Mouse (Mus musculus) thymus, adult 2 months (tissue): Measurements from ENCODE around the gene Larp7. TPM values are rescaled to one million over a fixed set of nuclear protein-coding genes. Genes with fewer than 3 reads are reported as not detected.

Experiments
- DNase-seq: peaks from one replicate; pipeline ENCODE4 v3.0.0; 2021
- H3K27ac ChIP-seq: fragments of 200-500 bp; 2 replicates; pipeline ENCODE4 v1.5.1; 2012; ENCODE audit warnings: low read length, control low read depth; ENCODE audit not compliant: control insufficient read depth, insufficient read depth
- H3K27me3 ChIP-seq: fragments of 200-500 bp; 2 replicates; pipeline ENCODE4 v1.6.1; 2012; ENCODE audit warnings: mild to moderate bottlenecking, low read length, moderate library complexity, mixed read lengths; ENCODE audit not compliant: control insufficient read depth, insufficient read depth
- H3K36me3 ChIP-seq: fragments of 200-500 bp; 2 replicates; pipeline ENCODE4 v1.6.1; 2012; ENCODE audit warnings: mild to moderate bottlenecking, low read length, moderate library complexity; ENCODE audit not compliant: control insufficient read depth, insufficient read depth
- H3K4me1 ChIP-seq: fragments of 200-500 bp; replicated peaks from 2 replicates; pipeline ENCODE4 v1.6.1; 2012; ENCODE audit warnings: low read length; ENCODE audit not compliant: control insufficient read depth, insufficient read depth
- H3K4me3 ChIP-seq: fragments of 200-500 bp; 2 replicates; pipeline ENCODE4 v1.5.1; 2012; ENCODE audit warnings: mild to moderate bottlenecking, low read length, control low read depth, moderate library complexity; ENCODE audit not compliant: control insufficient read depth, insufficient read depth
- CTCF ChIP-seq: fragments of 200-500 bp; IDR thresholded peaks from 2 replicates; pipeline ENCODE4 v1.5.1; 2012; ENCODE audit warnings: mild to moderate bottlenecking, control low read depth, low read length, moderate library complexity, borderline replicate concordance; ENCODE audit not compliant: control insufficient read depth, poor library complexity, insufficient read depth; ENCODE audit errors: extremely low read depth
- POLR2A ChIP-seq: fragments of 200-500 bp; IDR thresholded peaks from 2 replicates; pipeline ENCODE4 v1.6.1; 2012; ENCODE audit warnings: mild to moderate bottlenecking, low read length, control low read depth, moderate library complexity; ENCODE audit not compliant: control insufficient read depth, poor library complexity, insufficient read depth; ENCODE audit errors: extremely low read depth
- WGBS: fragments of 180-500 bp; shearing (Covaris S2); methylation state at CpG from one replicate; pipeline ENCODE4 v1.1.7; 2018; 5-methylcytosine and 5-hydroxymethylcytosine counted together
- polyA plus RNA-seq: library from polyadenylated mRNA; depleted of rRNA; stranded (reverse); fragments of >200 nt; gene quantifications from 2 replicates; pipeline ENCODE4 v1.2.3, GENCODE M21; 2012

The Larp7 gene
- polyA plus RNA-seq, 1 experiment: 2.8 TPM

DNA sequence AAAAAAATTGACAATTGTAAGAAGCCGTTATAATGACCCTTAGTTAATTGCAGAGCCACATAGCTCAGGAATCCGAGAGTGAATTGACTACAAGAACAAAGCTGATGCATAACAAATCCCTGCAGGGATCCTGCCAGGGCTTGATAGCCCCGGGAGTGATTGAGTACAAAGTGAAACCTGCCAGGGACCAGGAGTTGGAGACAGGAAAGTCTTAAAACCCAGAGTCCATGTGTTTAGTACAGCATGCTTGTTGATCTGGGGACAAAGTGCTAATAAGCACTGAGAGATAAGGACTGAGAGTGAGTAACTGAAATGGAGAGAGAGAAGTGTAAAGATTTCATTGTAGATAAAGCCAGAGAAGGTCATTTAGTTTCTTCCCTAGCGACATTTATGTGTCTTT, 22.9 kb downstream of the Larp7 start:
- Histone ChIP-seq H3K27me3 (no peaks in the 10 kb centered on the region), H3K4me1 (no peaks in the 10 kb centered on the region), H3K4me3 (no peak overlapping the region), H3K27ac (no peak overlapping the region), H3K36me3 (no peaks in the 10 kb centered on the region)
- TF ChIP-seq POLR2A (no peak), CTCF (no peak)
- WGBS: 52% methylated on average over 4 of the region's 4 CpGs
- no peak for DNase-seq

DNA sequence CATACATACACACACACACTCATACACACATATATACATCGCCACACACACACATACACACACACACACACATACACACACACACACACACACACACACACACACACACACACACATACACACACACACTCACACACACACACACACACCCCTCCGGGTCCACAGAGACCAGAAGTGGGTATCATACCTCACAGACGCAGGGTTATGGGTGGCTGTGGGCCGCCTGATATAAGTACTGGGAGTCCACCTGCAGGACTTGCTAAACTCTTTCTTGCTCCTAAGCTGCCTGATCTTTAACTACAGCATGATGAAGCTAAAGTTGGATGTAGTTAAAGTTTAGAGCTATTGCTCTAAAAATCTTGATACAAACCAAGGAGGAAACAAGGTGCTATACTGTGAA, 23.3 kb downstream of the Larp7 start:
- WGBS: 89% methylated on average over 4 of the region's 4 CpGs
- TF ChIP-seq POLR2A (no peak), CTCF (no peak)
- H3K4me3 ChIP-seq: no peak overlapping the region
- H3K27me3 ChIP-seq: no peaks in the 10 kb centered on the region
- DNase-seq: no peak
- no peaks in the 10 kb centered on the region for H3K36me3 ChIP-seq
- H3K4me1 ChIP-seq: no peaks in the 10 kb centered on the region
- no peak overlapping the region for H3K27ac ChIP-seq

DNA sequence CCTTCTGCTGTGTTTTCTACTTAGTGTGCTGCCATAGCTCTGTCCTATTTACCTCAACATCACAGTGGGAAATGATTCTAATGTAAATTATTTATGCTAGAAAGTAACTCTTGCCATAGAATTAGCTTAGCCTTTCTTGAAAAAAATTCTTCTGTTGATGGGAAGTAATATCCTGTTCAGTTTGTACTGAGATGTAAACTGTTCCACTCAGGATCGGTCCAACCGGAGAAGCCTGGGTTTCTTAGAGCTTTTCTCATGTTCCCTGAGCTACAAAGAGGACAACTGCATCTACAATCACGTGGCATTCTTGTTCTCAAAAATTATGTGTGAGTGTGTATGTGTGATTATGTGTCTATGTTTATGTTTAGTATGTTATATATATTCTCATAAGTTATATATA, 23.9 kb downstream of the Larp7 start:
- no peak for DNase-seq
- no peaks in the 10 kb centered on the region for H3K27me3 ChIP-seq
- no peak overlapping the region for H3K4me3 ChIP-seq
- no peaks in the 10 kb centered on the region for H3K36me3 ChIP-seq
- H3K4me1 ChIP-seq: no peaks in the 10 kb centered on the region
- 98% methylated on average over 3 of the region's 3 CpGs for WGBS
- TF ChIP-seq POLR2A: no peak
- TF ChIP-seq CTCF: no peak
- H3K27ac ChIP-seq: no peak overlapping the region

DNA sequence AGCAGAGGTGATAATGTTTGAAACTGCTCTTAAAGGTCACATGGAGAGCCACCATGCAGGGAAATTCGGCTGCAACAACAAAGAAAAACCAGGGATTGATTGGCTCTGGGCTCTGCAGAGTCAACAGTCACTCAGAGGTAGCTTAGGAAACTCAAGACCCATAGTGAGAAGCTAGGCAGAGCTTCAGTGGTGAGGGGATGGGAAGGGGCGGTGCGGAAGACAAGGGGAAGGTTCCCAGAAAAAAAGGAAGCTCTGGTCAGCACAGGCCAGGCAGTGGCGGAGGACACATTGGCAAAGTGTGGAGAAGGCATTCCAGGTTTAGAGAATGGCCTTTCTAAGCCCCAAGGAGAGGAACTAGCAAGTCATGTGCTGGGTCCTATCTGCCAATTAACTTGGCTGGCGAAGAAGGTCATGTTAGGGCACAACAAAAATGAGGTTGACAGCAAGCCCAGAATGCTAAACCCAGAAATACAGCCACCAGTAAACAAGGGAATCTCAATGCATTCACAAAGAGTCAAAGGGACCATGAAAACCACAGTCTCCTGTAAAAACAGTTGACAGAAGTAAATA, 25.6 kb downstream of the Larp7 start:
- DNase-seq: no peak
- H3K27me3 ChIP-seq: no peaks in the 10 kb centered on the region
- H3K4me3 ChIP-seq: no peak overlapping the region
- no peak overlapping the region for H3K27ac ChIP-seq
- H3K36me3 ChIP-seq: no peaks in the 10 kb centered on the region
- 86% methylated on average over 5 of the region's 5 CpGs for WGBS
- TF ChIP-seq POLR2A (no peak), CTCF (no peak)
- H3K4me1 ChIP-seq: no peaks in the 10 kb centered on the region

DNA sequence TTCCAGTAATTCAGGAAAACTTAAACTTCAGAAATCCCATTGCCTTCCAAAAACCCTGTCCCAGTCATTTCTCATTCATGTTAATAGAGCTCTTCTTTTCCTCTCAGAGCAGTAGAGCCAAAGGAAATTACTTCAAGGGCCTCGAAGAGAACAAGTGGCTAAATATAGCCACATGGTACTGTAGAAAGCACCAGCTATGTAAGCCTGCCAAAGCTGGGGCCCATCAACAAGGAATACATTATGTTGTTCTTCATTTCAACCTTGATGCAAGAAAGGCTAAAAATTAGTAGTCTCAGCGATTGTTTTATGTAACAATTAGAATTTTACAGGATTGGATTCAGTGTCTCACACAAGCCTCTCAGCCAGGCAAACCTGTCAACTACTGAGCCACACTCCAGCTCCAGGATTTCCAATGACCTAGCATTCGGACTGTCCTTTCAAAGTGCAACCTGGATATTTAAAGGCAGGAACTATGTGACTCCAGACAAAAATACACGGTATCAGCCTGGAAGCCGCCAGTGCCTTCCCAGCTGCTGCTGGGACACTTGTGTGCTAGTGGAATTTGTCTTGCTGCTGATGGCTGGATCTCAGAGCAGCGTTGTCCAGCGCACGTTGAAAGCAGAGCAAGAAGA, 27.8 kb downstream of the Larp7 start:
- Histone ChIP-seq H3K27ac (no peak overlapping the region), H3K27me3 (no peaks in the 10 kb centered on the region), H3K4me1 (no peaks in the 10 kb centered on the region), H3K4me3 (no peak overlapping the region), H3K36me3 (no peaks in the 10 kb centered on the region)
- TF ChIP-seq POLR2A: no peak
- TF ChIP-seq CTCF: no peak
- no peak for DNase-seq
- whole genome bisulfite sequencing: 80% methylated on average over 8 of the region's 8 CpGs

DNA sequence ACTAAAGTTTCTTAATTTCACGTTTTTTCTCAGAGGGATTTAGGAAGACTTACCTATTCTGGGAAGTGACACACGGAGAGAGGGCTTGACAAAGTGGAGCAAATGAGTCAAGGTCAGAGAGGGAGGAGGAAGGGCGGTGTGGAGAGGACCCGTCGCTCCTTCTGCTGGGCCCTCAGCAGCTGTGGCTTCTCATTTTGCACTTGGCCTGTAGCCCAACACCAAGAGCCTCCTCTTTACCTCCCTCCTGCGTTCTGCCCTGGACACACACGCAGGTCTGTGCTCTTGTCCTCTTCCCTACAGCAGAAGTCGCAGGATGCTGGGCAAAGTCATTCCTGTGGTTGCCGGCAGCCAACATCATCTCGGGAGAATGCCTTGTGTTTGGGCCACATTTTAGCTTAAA, 32.0 kb downstream of the Larp7 start:
- H3K27me3 ChIP-seq: no peaks in the 10 kb centered on the region
- no peak for TF ChIP-seq POLR2A
- TF ChIP-seq CTCF: no peak
- H3K4me3 ChIP-seq: no peak overlapping the region
- WGBS: 73% methylated on average over 10 of the region's 10 CpGs
- no peak overlapping the region for H3K27ac ChIP-seq
- no peaks in the 10 kb centered on the region for H3K36me3 ChIP-seq
- no peaks in the 10 kb centered on the region for H3K4me1 ChIP-seq
- no peak for DNase-seq
